Mouse (Mus musculus) ovary, adult 10 weeks (tissue): ENCODE measurements around the gene Fdps. TPM values are rescaled to one million over a fixed set of nuclear protein-coding genes. Genes with fewer than 3 reads are reported as not detected.

ENCODE experiments used
- polyA plus RNA-seq: library from polyadenylated mRNA; stranded (reverse); fragments of 350-450 nt; fragmentation: Illumina TruSeq; extraction: RNeasy Lipid Tissue Mini Kit (QIAGEN cat#74804); gene quantifications from one replicate; pipeline ENCODE4 v1.2.3, GENCODE M21; 2014

Gene Fdps
- 19.0 TPM for polyA plus RNA-seq

GRCm38 (mm10) chr3:89101812-89102494, at the start of gene Fdps:
TSS of gene Fdps (minus strand) at chr3:89101959.

GRCm38 (mm10) chr3:89135958-89136357, 34.2 kb upstream of the Fdps start, which contains the start of gene Pklr:
TSS of gene Pklr (plus strand) at chr3:89136142.

GRCm38 (mm10) chr3:89100811-89101210, 948 bp downstream of the Fdps start, which contains the start of gene Gm43738:
TSS of gene Gm43738 (minus strand) at chr3:89101099.

GRCm38 (mm10) chr3:89093175-89093574, 8.6 kb downstream of the Fdps start, which contains the start of gene Rusc1:
TSS of gene Rusc1 (minus strand) at chr3:89093311.

Other genes with a start within 250 kb of the Fdps start
- 1.0 TPM for gene Msto1, start 188.0 kb downstream of the Fdps start, polyA plus RNA-seq
- gene Ash1l, start 151.3 kb downstream of the Fdps start, polyA plus RNA-seq = 70.2 TPM
- gene Dap3, start 150.8 kb downstream of the Fdps start, polyA plus RNA-seq = 97.1 TPM
- 4.6 TPM for gene Rusc1, start 8.6 kb downstream of the Fdps start, polyA plus RNA-seq
- not detected for gene Gm43738, start 860 bp downstream of the Fdps start, polyA plus RNA-seq
- 0.48 TPM for gene Pklr, start 34.2 kb upstream of the Fdps start, polyA plus RNA-seq
- not detected for gene Hcn3, start 58.2 kb upstream of the Fdps start, polyA plus RNA-seq
- gene Clk2, start 62.8 kb upstream of the Fdps start, polyA plus RNA-seq = 13.0 TPM
- gene Scamp3, start 75.5 kb upstream of the Fdps start, polyA plus RNA-seq = 10.0 TPM
- 0.48 TPM for gene Fam189b, start 81.2 kb upstream of the Fdps start, polyA plus RNA-seq
- 9.7 TPM for gene Gba, start 101.0 kb upstream of the Fdps start, polyA plus RNA-seq
- gene Thbs3, start 113.2 kb upstream of the Fdps start, polyA plus RNA-seq = 0.57 TPM
- gene Mtx1, start 125.1 kb upstream of the Fdps start, polyA plus RNA-seq = 26.7 TPM
- gene Muc1, start 127.1 kb upstream of the Fdps start, polyA plus RNA-seq = 2.4 TPM
- gene Krtcap2, start 144.0 kb upstream of the Fdps start, polyA plus RNA-seq = 23.2 TPM
- not detected for gene Trim46, start 144.3 kb upstream of the Fdps start, polyA plus RNA-seq
- gene Dpm3, start 157.4 kb upstream of the Fdps start, polyA plus RNA-seq = not detected
- gene Slc50a1, start 168.6 kb upstream of the Fdps start, polyA plus RNA-seq = 15.4 TPM
- gene Efna1, start 179.2 kb upstream of the Fdps start, polyA plus RNA-seq = 4.2 TPM
- not detected for gene Efna3, start 221.0 kb upstream of the Fdps start, polyA plus RNA-seq
- not detected for gene Efna4, start 236.1 kb upstream of the Fdps start, polyA plus RNA-seq
- gene Adam15, start 248.0 kb upstream of the Fdps start, polyA plus RNA-seq = 5.8 TPM